Mouse (Mus musculus): ENCODE data around the gene Pitpnc1.

Pitpnc1 gene

DNA sequence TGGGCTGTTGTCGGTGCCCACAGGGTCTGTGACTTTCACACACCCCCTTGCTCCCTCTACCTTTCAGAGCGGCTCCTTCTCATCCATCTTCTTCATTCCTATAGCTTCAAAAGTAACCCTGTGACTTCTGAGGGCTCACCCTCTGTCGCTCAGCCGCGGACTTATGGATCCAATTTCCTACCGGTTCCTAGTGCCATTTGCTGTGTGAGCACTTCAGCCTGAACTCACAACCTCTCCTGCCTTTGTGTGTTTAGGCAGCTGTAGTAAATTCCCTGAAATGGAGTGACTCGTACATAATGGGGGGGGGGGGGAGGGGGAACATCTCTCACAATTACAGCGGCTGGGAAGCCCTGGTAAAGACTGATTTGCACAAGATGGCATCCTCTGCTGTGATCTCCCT is 191.2 kb downstream of the Pitpnc1 start:
- DNase-seq (ENCODE audit: low spot score): no peak

GRCm38 (mm10) chr11:107276898-107277297 is 193.6 kb downstream of the Pitpnc1 start:
- no peak for DNase-seq (ENCODE audit: low spot score)

DNA sequence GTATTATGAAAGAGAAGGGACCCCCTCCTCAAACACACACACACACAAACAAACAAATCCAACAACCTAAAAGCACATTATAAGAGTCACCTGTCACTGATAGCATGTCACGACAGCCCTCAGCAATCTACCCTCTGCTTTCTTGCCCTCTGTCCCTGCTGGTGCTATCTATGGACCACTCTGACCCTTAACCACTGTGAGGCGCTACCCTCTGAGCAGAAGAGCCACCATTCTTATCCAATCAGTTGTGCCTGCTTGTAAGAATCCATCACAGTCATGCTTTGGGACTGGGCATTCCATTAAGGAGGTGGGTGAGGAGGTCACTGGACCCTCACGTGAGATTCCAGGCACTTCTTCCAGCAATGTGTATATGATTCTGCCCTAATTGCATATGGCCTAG is 194.2 kb downstream of the Pitpnc1 start:
- no peak for DNase-seq (ENCODE audit: low spot score)

DNA sequence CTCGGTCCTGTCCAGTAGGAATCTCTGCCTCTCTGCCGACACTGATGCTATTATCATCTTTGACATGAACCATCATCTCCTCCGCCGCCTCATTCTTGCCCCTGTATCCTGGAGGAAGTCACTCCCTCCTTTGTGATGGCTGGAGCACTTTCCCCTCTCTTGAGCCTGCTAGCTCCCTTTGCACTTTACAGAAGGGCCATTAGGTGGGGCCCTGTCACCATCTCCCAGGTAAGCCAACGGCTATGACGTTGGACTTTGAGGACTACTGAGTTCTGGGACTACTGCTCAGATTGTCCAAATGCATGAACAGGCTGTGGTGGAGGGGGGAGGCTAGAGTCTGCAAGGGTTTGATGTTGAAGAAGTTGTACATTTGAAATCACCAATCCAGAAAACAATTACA is 194.6 kb downstream of the Pitpnc1 start:
- DNase-seq (ENCODE audit: low spot score): peak; percentile 48

- DNase-seq (ENCODE audit: low spot score): peak; percentile 53
Observed at GRCm38 (mm10) chr11:107274206-107274605, 196.3 kb downstream of the Pitpnc1 start.

- no peak for DNase-seq (ENCODE audit: low spot score)
Observed at GRCm38 (mm10) chr11:107272351-107272975, 198.0 kb downstream of the Pitpnc1 start.

GRCm38 (mm10) chr11:107270564-107270963 is 199.9 kb downstream of the Pitpnc1 start:
- no peak for DNase-seq (ENCODE audit: low spot score)

- DNase-seq (ENCODE audit: low spot score): no peak
Observed at GRCm38 (mm10) chr11:107267522-107267921, 203.0 kb downstream of the Pitpnc1 start.

- DNase-seq (ENCODE audit: low spot score): no peak
Observed at GRCm38 (mm10) chr11:107265861-107266260, 204.6 kb downstream of the Pitpnc1 start.

- no peak for DNase-seq (ENCODE audit: low spot score)
Observed at GRCm38 (mm10) chr11:107264889-107265615, 205.4 kb downstream of the Pitpnc1 start.

DNA sequence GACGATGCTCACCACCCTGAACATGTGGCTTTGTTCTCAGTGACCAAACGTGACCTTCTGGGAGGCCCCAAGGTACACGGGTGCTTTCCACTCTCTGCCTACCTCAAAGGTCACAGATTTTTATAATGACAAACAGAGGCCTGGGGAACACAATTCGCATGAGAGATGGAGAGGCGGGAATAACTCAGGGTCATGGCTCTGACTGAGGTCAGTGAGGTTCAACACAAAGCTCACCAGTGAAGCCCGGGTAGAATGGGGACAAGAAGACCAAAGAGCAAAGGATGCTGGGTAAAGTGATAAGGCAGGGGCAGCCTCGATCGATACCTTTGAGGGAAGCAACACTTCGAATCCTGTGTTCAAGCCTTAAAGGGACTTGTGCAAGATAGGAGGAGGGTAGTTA is 206.7 kb downstream of the Pitpnc1 start:
- DNase-seq (ENCODE audit: low spot score): no peak

- DNase-seq (ENCODE audit: low spot score): no peak
Observed at GRCm38 (mm10) chr11:107259428-107259827, 211.1 kb downstream of the Pitpnc1 start.

GRCm38 (mm10) chr11:107255185-107255584 is 215.3 kb downstream of the Pitpnc1 start:
- DNase-seq (ENCODE audit: low spot score): no peak

GRCm38 (mm10) chr11:107254181-107254580 is 216.3 kb downstream of the Pitpnc1 start:
- DNase-seq (ENCODE audit: low spot score): no peak

GRCm38 (mm10) chr11:107252026-107252425 is 218.5 kb downstream of the Pitpnc1 start:
- no peak for DNase-seq (ENCODE audit: low spot score)

DNA sequence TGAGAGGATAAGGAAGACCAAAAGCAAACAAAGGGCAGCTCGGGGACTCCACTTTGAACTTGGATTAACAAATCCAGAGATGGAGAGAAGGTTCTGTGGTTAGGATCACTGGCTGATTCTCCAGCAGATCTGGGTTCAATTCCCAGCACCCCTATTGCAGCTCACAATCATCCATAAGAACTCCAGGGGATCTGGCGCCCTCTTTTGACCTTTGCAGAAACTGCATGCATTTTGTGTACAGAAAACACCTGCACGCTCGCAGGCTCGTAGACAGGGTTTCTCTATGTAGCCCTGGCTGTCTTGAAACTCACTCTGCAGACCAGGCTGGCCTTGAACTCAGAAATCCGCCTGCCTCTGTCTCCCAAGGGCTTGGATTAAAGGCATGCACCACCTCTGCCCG is 219.0 kb downstream of the Pitpnc1 start:
- no peak for DNase-seq (ENCODE audit: low spot score)

GRCm38 (mm10) chr11:107250882-107251281 is 219.6 kb downstream of the Pitpnc1 start:
- DNase-seq (ENCODE audit: low spot score): no peak

- peak; percentile 75 for DNase-seq (ENCODE audit: low spot score)
Observed at GRCm38 (mm10) chr11:107248753-107249152, 221.7 kb downstream of the Pitpnc1 start.

DNA sequence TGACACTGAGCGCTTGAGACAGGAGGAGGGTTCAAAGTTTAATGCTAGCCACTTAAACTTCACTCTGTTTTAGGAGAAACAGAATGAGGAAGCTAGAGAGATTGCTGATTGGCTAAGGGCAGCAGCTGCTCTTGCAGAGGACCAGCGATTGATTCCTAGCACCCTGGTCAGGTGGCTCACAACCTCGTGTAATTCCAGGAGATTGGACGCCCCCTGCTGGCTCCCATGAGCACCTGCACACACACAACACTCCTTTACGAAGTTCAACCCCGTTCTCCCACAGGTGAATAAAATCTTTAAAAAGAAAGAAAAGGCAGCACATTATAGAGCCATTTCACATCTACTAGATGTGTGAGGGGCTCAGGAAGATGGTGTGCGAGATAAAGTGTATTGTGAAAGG is 224.8 kb downstream of the Pitpnc1 start:
- no peak for DNase-seq (ENCODE audit: low spot score)

GRCm38 (mm10) chr11:107243126-107243525 is 227.4 kb downstream of the Pitpnc1 start:
- DNase-seq (ENCODE audit: low spot score): no peak

- DNase-seq (ENCODE audit: low spot score): no peak
Observed at GRCm38 (mm10) chr11:107241678-107242077, 228.8 kb downstream of the Pitpnc1 start.

- DNase-seq (ENCODE audit: low spot score): no peak
Observed at GRCm38 (mm10) chr11:107238506-107238905, 232.0 kb downstream of the Pitpnc1 start.

- DNase-seq (ENCODE audit: low spot score): no peak
Observed at GRCm38 (mm10) chr11:107237532-107237931, 233.0 kb downstream of the Pitpnc1 start.
